In genomic region chr6:65510051-65510669, GRCm38 (mm10) we compare ENCODE assay signal across 9 mouse cellular contexts. TPM values are rescaled to one million over a fixed set of nuclear protein-coding genes. Genes with fewer than 3 reads are reported as not detected.
DNase-seq lines count a peak whose midpoint lies in the region; ATAC-seq and TF ChIP-seq lines count a peak whose summit lies in the region.
"Had no signal": no experiment of that assay in that cellular context is flagged by ENCODE, and none has a peak within 500 bp of the region (broad histone marks: within the 10 kb centered on the region; RNA-seq: fewer than 3 reads in every experiment).

No protein-coding gene starts in this region.

- no peaks in the 10 kb centered on the region for H3K36me3 ChIP-seq in ES-Bruce4 (ENCODE audit: control insufficient read depth, insufficient read depth, low read length, poor library complexity, severe bottlenecking)
- H3K36me3 ChIP-seq in hindbrain, embryonic 11.5 days (ENCODE audit: control insufficient read depth, insufficient read depth, low read length), result no peaks in the 10 kb centered on the region
- H3K36me3 ChIP-seq: liver, embryonic 15.5 days had no signal

- H3K9ac ChIP-seq in ES-Bruce4 (ENCODE audit: low read depth, poor library complexity, severe bottlenecking), result no peak overlapping the region
- H3K9ac ChIP-seq in hindbrain, embryonic 11.5 days (ENCODE audit: low read depth, low read length), result no peak overlapping the region
- H3K9ac ChIP-seq: liver, embryonic 15.5 days had no signal

- no peak overlapping the region for H3K27ac ChIP-seq in ES-Bruce4 (ENCODE audit: insufficient read depth, low read length)
- no peak overlapping the region for H3K27ac ChIP-seq in bone marrow, adult 2 months (ENCODE audit: control insufficient read depth, insufficient read depth, low read depth, low read length, poor library complexity)
- H3K27ac ChIP-seq in hindbrain, embryonic 11.5 days (ENCODE audit: low read depth, low read length), result no peak overlapping the region
- H3K27ac ChIP-seq: liver, embryonic 15.5 days had no signal

- H3K4me3 ChIP-seq in ES-Bruce4 (ENCODE audit: low read depth, low read length), result no peak overlapping the region
- H3K4me3 ChIP-seq in bone marrow, adult 2 months (replicated peaks; ENCODE audit: control insufficient read depth, low read depth, low read length), result no peak overlapping the region
- H3K4me3 ChIP-seq in hindbrain, embryonic 11.5 days (ENCODE audit: low read depth, low read length), result no peak overlapping the region
- H3K4me3 ChIP-seq: liver, embryonic 15.5 days had no signal

- no peak for TF ChIP-seq POLR2A in ES-Bruce4 (IDR thresholded peaks at IDR 0.05; ENCODE audit: insufficient read depth, low read length)
- no peak for TF ChIP-seq POLR2A in bone marrow, adult 2 months (IDR thresholded peaks at IDR 0.05; ENCODE audit: borderline replicate concordance, control insufficient read depth, low read depth, low read length)

- no peaks in the 10 kb centered on the region for H3K9me3 ChIP-seq in ES-Bruce4 (replicated peaks; ENCODE audit: control insufficient read depth, insufficient read depth, low read length, poor library complexity, severe bottlenecking)
- no peaks in the 10 kb centered on the region for H3K9me3 ChIP-seq in hindbrain, embryonic 11.5 days (ENCODE audit: control insufficient read depth, low read length)
- H3K9me3 ChIP-seq: liver, embryonic 15.5 days had no signal

- no peaks in the 10 kb centered on the region for H3K27me3 ChIP-seq in ES-Bruce4 (ENCODE audit: control insufficient read depth, insufficient read depth, low read length, poor library complexity, severe bottlenecking)
- H3K27me3 ChIP-seq in hindbrain, embryonic 11.5 days (ENCODE audit: control insufficient read depth, insufficient read depth, low read length), result no peaks in the 10 kb centered on the region
- H3K27me3 ChIP-seq: liver, embryonic 15.5 days had no signal

- H3K4me2 ChIP-seq in hindbrain, embryonic 11.5 days (replicated peaks; ENCODE audit: low read depth, low read length), result no peak overlapping the region
- H3K4me2 ChIP-seq: liver, embryonic 15.5 days had no signal

- no peak for TF ChIP-seq EP300 in ES-Bruce4 (IDR thresholded peaks at IDR 0.05; ENCODE audit: insufficient read depth, low read depth, low read length)

- ATAC-seq in hindbrain, embryonic 11.5 days (ENCODE audit: low FRiP score), result no peak; the same call in 1 of the 2 replicates

- 39% methylated on average over 4 of the region's 4 CpGs for WGBS in bone marrow, adult 2 months
- 43% methylated on average over 4 of the region's 4 CpGs for WGBS in hindbrain, embryonic 11.5 days

- TF ChIP-seq CTCF in ES-Bruce4 (IDR thresholded peaks at IDR 0.05; ENCODE audit: low read depth, low read length), result peak; percentile 34
- peak; percentile 74 for TF ChIP-seq CTCF in bone marrow, adult 2 months (IDR thresholded peaks at IDR 0.05; ENCODE audit: control insufficient read depth, insufficient read depth, low read length)

- no peaks in the 10 kb centered on the region for H3K4me1 ChIP-seq in ES-Bruce4 (ENCODE audit: control insufficient read depth, insufficient read depth, low read length)
- no peaks in the 10 kb centered on the region for H3K4me1 ChIP-seq in bone marrow, adult 2 months (ENCODE audit: control insufficient read depth, insufficient read depth, low read length)
- H3K4me1 ChIP-seq in hindbrain, embryonic 11.5 days (replicated peaks; ENCODE audit: control insufficient read depth, insufficient read depth, low read length), result no peaks in the 10 kb centered on the region
- H3K4me1 ChIP-seq: liver, embryonic 15.5 days had no signal

- peak; percentile 19 for DNase-seq in fibroblast of lung, adult 2 months (ENCODE audit: low read depth)
- peak; percentile 84 for DNase-seq in hindbrain, embryonic 11.5 days (ENCODE audit: low spot score)
- DNase-seq in layer of hippocampus, adult 9-10 months (ENCODE audit: low spot score), result peak; percentile 74
- peak; percentile 74 for DNase-seq in lung, postnatal 10 days
- DNase-seq in retina, embryonic 14.5 days (ENCODE audit: low spot score), result peak; percentile 86
- peak; percentile 49 for DNase-seq in urinary bladder, postnatal 25 days (ENCODE audit: low spot score)

RNA-seq across cellular contexts. Expression of gene Tnip3, which starts 15.0 kb away (rescaled TPM):
- polyA plus RNA-seq in ES-Bruce4 (2011; ENCODE audit: insufficient read depth, insufficient read length, low read depth, missing spikeins), result not detected in 2 replicates
- not detected in 2 replicates for polyA plus RNA-seq in bone marrow, adult 2 months (2011; ENCODE audit: insufficient read depth, insufficient read length, low replicate concordance, missing spikeins)
- polyA plus RNA-seq in hindbrain, embryonic 11.5 days (2014; fragmentation: Nextera tagmentation; extraction: Ambion mirVana), result 0.13 TPM in 1 of 2 replicates, not detected in the other
- polyA plus RNA-seq: liver, embryonic 15.5 days had no signal

Comparison
In these comparisons a context has a peak if more than half of its experiments do, and no peak if none do; other contexts are left out.
1. DNase-seq: peak in every context shown above with its lines; median percentile 86 in retina, embryonic 14.5 days; 84 in hindbrain, embryonic 11.5 days; 74 in layer of hippocampus, adult 9-10 months; 74 in lung, postnatal 10 days; 49 in urinary bladder, postnatal 25 days; 19 in fibroblast of lung, adult 2 months.